Mouse (Mus musculus): ENCODE data around the gene Ube2l6. TPM values are rescaled to one million over a fixed set of nuclear protein-coding genes. Genes with fewer than 3 reads are reported as not detected.

Gene Ube2l6
- polyA plus RNA-seq, 2 experiments, result 304 to 469 TPM

GRCm38 (mm10) chr2:84812676-84813075 lies 14.0 kb downstream of the Ube2l6 start:
- peak overlapping the region; percentile 99 for H3K27ac ChIP-seq
- H3K4me1 ChIP-seq (replicated peaks; ENCODE audit: control insufficient read depth in 2 of 2, insufficient read depth in 2 of 2, low read length in 1 of 2), result peaks cover 40 to 46% of the 10 kb centered on the region in 2 experiments
- ATAC-seq (ENCODE audit: insufficient read depth), result no peak
- DNase-seq (ENCODE audit: low read depth in 3 of 3, low spot score in 3 of 3), result no peak
- H3K36me3 ChIP-seq (replicated peaks; ENCODE audit: control insufficient read depth, insufficient read depth, low read depth), result peaks cover 30% of the 10 kb centered on the region
- 73% methylated on average over 6 of the region's 6 CpGs for WGBS (ENCODE audit: insufficient replicate concordance)
- TF ChIP-seq CTCF (IDR thresholded peaks at IDR 0.05; ENCODE audit: low read depth) (peak; percentile 50), EP300 (IDR thresholded peaks at IDR 0.05; ENCODE audit: low read depth) (no peak)
- peak overlapping the region in 1 of 2 experiments; percentile 47; a peak in 2 of 4 replicates for H3K4me3 ChIP-seq (ENCODE audit: insufficient read depth in 1 of 2, low read depth in 2 of 2, low read length in 2 of 2)
- H3K4me2 ChIP-seq (ENCODE audit: low read depth), result peak overlapping the region; percentile 91
- H3K27me3 ChIP-seq (ENCODE audit: control insufficient read depth, insufficient read depth, low read length), result no peaks in the 10 kb centered on the region
- H3K9me3 ChIP-seq (ENCODE audit: control insufficient read depth, low read length), result no peaks in the 10 kb centered on the region
- peak overlapping the region; percentile 77 for H3K9ac ChIP-seq (replicated peaks)

DNA sequence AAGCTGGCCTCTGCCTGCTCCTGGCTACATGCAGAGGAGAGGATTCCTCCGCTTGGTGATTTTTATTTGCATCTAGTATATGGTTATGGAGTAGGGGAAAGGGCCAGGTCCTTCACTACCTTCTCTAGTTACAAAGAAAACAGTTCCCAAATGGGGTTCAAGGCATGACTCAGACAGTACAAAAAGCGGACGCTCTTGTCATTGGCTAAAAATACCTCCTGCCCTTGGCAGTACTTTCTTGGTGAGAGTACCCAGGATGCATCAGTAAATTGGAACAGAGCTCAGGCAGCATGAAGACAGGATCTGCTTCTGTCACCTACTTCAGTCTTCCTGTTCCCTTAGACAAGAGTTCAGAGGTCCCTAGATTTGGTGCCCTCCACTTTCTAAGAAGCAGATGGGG lies 21.2 kb downstream of the Ube2l6 start:
- ATAC-seq (ENCODE audit: insufficient read depth), result no peak
- peaks cover 3 to 12% of the 10 kb centered on the region in 2 experiments for H3K4me1 ChIP-seq (replicated peaks; ENCODE audit: control insufficient read depth in 2 of 2, insufficient read depth in 2 of 2, low read length in 1 of 2)
- H3K27ac ChIP-seq, result no peak overlapping the region
- no peak overlapping the region for H3K9ac ChIP-seq (replicated peaks)
- no peak overlapping the region for H3K4me3 ChIP-seq (ENCODE audit: insufficient read depth in 1 of 2, low read depth in 2 of 2, low read length in 2 of 2)
- no peak for TF ChIP-seq CTCF (IDR thresholded peaks at IDR 0.05; ENCODE audit: low read depth)
- TF ChIP-seq EP300 (IDR thresholded peaks at IDR 0.05; ENCODE audit: low read depth), result no peak
- DNase-seq (ENCODE audit: low read depth in 3 of 3, low spot score in 3 of 3), result no peak
- no peaks in the 10 kb centered on the region for H3K9me3 ChIP-seq (ENCODE audit: control insufficient read depth, low read length)
- H3K36me3 ChIP-seq (replicated peaks; ENCODE audit: control insufficient read depth, insufficient read depth, low read depth), result no peaks in the 10 kb centered on the region
- H3K4me2 ChIP-seq (ENCODE audit: low read depth), result no peak overlapping the region
- H3K27me3 ChIP-seq (ENCODE audit: control insufficient read depth, insufficient read depth, low read length), result peaks cover 55% of the 10 kb centered on the region
- WGBS (ENCODE audit: insufficient replicate concordance), result 39% methylated on average over 3 of the region's 3 CpGs

GRCm38 (mm10) chr2:84822552-84822951 lies 23.9 kb downstream of the Ube2l6 start, which contains the start of gene Smtnl1:
Gene Smtnl1, minus strand, starts transcription at chr2:84822652.
- Histone ChIP-seq H3K27me3 (ENCODE audit: control insufficient read depth, insufficient read depth, low read length) (peaks cover 55% of the 10 kb centered on the region), H3K27ac (no peak within 1 kb of the TSS), H3K4me2 (ENCODE audit: low read depth) (no peak within 1 kb of the TSS), H3K36me3 (replicated peaks; ENCODE audit: control insufficient read depth, insufficient read depth, low read depth) (no peaks in the 10 kb centered on the region), H3K9me3 (ENCODE audit: control insufficient read depth, low read length) (no peaks in the 10 kb centered on the region), H3K4me1 (replicated peaks; ENCODE audit: control insufficient read depth in 2 of 2, insufficient read depth in 2 of 2, low read length in 1 of 2) (peaks cover 4 to 18% of the 10 kb centered on the region in 2 experiments), H3K9ac (replicated peaks) (no peak within 1 kb of the TSS), H3K4me3 (ENCODE audit: insufficient read depth in 1 of 2, low read depth in 2 of 2, low read length in 2 of 2) (no peak within 1 kb of the TSS)
- no peak for DNase-seq (ENCODE audit: low read depth in 3 of 3, low spot score in 3 of 3)
- ATAC-seq (ENCODE audit: insufficient read depth), result no peak
- TF ChIP-seq CTCF (IDR thresholded peaks at IDR 0.05; ENCODE audit: low read depth) (no peak), EP300 (IDR thresholded peaks at IDR 0.05; ENCODE audit: low read depth) (no peak)
- WGBS (ENCODE audit: insufficient replicate concordance), result 35% methylated on average over 13 of the region's 13 CpGs

- TF ChIP-seq CTCF (IDR thresholded peaks at IDR 0.05; ENCODE audit: low read depth), result no peak
- 0 out of 2 replicates have a peak, but pooled peaks have one; percentile 16 for TF ChIP-seq EP300 (IDR thresholded peaks at IDR 0.05; ENCODE audit: low read depth)
- no peak for ATAC-seq (ENCODE audit: insufficient read depth)
Measured at GRCm38 (mm10) chr2:84823237-84823636, 24.6 kb downstream of the Ube2l6 start.

DNA sequence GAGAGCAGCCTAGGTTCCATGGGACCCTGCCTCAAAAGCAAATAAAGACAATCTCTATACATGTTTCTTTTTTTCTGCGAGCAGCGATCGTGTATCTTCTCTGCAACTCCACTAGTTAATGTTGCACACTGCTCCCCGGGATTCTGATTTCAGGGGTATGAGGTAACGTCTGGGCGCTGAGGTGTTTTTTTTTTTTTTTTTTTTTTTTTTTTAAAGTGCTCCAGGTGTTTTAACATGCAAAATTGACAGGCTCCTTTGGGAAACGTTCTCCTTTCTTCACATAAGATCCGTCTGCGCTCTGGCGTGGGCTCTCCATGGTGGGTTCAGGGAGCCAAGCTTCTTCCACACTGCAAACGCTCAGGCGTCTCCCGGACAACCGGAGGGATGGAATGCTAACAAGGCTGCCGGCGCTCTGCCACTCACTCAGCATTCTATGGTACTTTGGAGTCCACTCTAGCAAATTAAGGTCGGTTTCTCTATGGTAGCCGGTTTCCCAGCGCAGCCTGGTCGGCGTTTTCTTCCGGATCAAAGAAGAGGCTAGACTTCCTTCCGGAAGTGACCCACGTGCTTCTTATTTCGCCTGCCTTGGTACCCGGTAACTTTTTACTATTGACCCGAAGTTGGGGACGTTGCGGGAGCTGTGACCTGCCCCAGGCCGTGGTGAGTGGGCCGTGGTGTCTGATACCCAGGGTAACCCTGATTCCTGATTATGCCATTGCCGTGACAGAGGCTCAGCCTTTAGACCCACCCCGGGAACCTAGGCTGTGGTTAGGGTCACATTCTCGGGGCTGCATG lies 28.1 kb downstream of the Ube2l6 start, which contains the start of gene Timm10:
Gene Timm10, plus strand, starts transcription at position 510 of the 795 bp plus-strand sequence.
- Histone ChIP-seq H3K4me2 (ENCODE audit: low read depth) (peak within 1 kb of the TSS; percentile 97), H3K36me3 (replicated peaks; ENCODE audit: control insufficient read depth, insufficient read depth, low read depth) (peaks cover 18% of the 10 kb centered on the region), H3K4me1 (replicated peaks; ENCODE audit: control insufficient read depth in 2 of 2, insufficient read depth in 2 of 2, low read length in 1 of 2) (peaks cover 12 to 28% of the 10 kb centered on the region in 2 experiments), H3K4me3 (ENCODE audit: insufficient read depth in 1 of 2, low read depth in 2 of 2, low read length in 2 of 2) (peak within 1 kb of the TSS; percentile 88 to 96), H3K27me3 (ENCODE audit: control insufficient read depth, insufficient read depth, low read length) (peaks cover 21% of the 10 kb centered on the region), H3K9me3 (ENCODE audit: control insufficient read depth, low read length) (no peaks in the 10 kb centered on the region), H3K27ac (peak within 1 kb of the TSS; percentile 89), H3K9ac (replicated peaks) (peak within 1 kb of the TSS; percentile 85)
- ATAC-seq (ENCODE audit: insufficient read depth) (peak; percentile 83), DNase-seq (ENCODE audit: low read depth in 3 of 3, low spot score in 3 of 3) (peak; percentile 87 to 91 (median 89))
- under 1% methylated on average over 34 of the region's 34 CpGs for WGBS (ENCODE audit: insufficient replicate concordance)
- peak; percentile 36; the same call in 1 of the 2 replicates for TF ChIP-seq EP300 (IDR thresholded peaks at IDR 0.05; ENCODE audit: low read depth)
- no peak for TF ChIP-seq CTCF (IDR thresholded peaks at IDR 0.05; ENCODE audit: low read depth)

More at GRCm38 (mm10) chr2:84823237-84823636, 24.6 kb downstream of the Ube2l6 start:
- Histone ChIP-seq H3K36me3 (replicated peaks; ENCODE audit: control insufficient read depth, insufficient read depth, low read depth) (no peaks in the 10 kb centered on the region), H3K27ac (no peak overlapping the region), H3K4me3 (ENCODE audit: insufficient read depth in 1 of 2, low read depth in 2 of 2, low read length in 2 of 2) (no peak overlapping the region), H3K27me3 (ENCODE audit: control insufficient read depth, insufficient read depth, low read length) (peaks cover 54% of the 10 kb centered on the region), H3K4me1 (replicated peaks; ENCODE audit: control insufficient read depth in 2 of 2, insufficient read depth in 2 of 2, low read length in 1 of 2) (peaks cover 9 to 24% of the 10 kb centered on the region in 2 experiments), H3K9ac (replicated peaks) (no peak overlapping the region), H3K9me3 (ENCODE audit: control insufficient read depth, low read length) (no peaks in the 10 kb centered on the region), H3K4me2 (ENCODE audit: low read depth) (no peak overlapping the region)
- 5% methylated on average over 2 of the region's 2 CpGs for WGBS (ENCODE audit: insufficient replicate concordance)
- no peak for DNase-seq (ENCODE audit: low read depth in 3 of 3, low spot score in 3 of 3)
